Mouse (Mus musculus) CD4-positive helper T cell, adult 2 months (primary cell): ENCODE results near the gene Usp17lc.
"Not testable (repeated sequence)": the region's sequence is repeated elsewhere in the genome, so short reads cannot be mapped to it uniquely, and the experiment has no call there.

Experiments used
- DNase-seq: peaks from one replicate; pipeline ENCODE4 v3.0.0-alpha.2; 2012; ENCODE audit warnings: low read depth, missing footprints, low spot score

Usp17lc gene

DNA sequence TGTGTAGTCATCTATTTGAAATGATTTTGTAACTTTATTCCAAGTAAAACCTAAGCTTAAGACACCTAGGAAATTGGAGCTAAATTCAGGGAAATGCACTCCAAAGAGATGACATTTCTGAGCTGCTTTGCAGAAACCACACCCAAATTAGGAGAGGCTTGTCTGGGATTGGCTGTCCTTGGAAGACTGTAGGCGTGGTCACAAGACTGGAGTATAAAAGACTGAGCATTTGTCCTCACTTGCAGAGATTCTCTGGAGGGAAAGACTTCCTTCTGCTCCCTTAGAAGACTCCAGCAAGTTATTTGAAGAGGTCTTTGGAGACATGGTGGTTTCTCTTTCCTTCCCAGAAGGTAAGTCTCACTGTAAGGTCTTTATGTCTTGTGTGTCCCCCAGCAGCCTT, at the start of gene Usp17lc:
TSS of gene Usp17lc (plus strand) at position 301 of the 400 bp plus-strand sequence.
- not testable (repeated sequence) for DNase-seq

DNA sequence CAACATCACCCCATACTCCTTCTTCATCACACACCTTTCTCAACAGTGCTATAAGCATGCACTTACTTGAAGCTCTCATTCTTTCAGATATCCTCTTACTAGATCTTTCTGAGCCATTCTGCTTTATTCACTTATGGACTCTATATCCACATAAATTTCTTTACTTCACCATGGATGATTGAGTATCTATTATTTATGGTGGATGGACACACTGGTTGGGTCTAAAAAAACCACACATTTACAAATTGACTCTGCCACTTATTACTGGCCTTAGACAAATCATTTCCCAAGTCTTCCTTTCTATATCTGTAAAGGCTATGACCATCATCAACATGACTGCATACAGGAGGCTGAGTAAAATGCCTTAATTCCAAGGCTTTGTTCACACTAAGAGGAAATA, 28.8 kb upstream of the Usp17lc start, which contains the start of gene Olfr603:
TSS of gene Olfr603 (minus strand) at position 101 of the 400 bp plus-strand sequence.
- DNase-seq: no peak

DNA sequence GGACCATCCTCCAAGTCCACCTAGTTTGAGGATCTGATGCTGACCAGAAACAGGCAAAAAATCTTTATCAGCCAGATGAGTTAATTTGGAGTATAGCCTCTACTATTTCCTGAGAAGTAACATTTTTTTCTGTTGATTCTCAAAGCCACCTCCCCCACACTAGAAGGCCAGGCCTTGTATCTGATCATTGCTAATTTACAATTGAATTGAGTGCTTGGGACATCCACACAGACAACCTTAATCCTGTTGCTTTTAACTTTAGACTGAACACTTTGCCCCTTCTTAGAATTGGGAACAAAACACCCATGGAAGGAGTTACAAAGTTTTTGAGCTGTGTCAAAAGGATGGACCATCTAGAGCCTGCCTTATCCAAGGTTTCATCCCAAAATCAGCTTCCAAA, 17.1 kb upstream of the Usp17lc start:
- no peak for DNase-seq

DNA sequence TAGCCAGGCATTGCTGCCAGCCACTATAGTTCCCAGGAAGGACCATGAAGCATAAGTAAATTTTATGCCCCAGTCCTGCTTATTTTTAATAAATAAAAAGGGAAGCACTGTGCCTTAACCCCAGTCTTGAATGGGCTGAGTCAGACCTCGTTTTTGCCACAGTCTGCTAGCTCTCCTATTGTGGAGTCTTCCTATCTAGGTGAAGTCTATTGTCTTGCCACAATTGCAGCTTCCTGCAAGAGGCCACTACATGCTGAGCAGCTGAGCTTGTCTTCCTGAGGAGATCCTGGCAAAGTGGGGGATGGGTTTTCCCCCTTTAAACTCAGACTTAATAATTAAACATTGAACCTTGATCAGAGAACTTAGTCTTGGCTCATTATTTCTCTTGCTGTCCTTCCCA, 15.9 kb upstream of the Usp17lc start:
- DNase-seq: no peak

DNA sequence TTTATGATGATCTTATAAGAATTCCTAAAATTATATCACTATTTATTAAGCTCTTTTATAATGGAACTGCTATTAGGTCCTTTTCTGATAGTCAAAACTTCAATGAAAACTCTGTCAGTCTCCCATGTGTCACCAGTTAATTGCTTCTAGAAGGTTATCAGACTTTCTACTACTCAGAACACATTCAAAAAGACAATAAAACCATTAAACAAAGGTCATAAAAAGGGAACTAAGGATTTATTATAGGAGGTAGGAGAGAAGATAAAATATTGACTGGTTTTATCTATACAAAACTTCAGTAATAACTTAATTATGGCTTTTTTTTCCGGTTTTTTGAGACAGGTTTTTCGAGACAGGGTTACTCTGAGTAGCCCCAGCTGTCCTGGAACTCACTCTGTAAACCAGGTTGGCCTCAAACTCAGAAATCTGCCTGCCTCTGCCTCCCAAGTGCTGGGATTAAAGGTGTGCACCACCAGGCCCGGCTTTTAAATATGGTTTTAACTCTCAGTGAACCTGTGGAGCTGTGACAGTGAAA, 8.3 kb upstream of the Usp17lc start:
- not testable (repeated sequence) for DNase-seq

DNA sequence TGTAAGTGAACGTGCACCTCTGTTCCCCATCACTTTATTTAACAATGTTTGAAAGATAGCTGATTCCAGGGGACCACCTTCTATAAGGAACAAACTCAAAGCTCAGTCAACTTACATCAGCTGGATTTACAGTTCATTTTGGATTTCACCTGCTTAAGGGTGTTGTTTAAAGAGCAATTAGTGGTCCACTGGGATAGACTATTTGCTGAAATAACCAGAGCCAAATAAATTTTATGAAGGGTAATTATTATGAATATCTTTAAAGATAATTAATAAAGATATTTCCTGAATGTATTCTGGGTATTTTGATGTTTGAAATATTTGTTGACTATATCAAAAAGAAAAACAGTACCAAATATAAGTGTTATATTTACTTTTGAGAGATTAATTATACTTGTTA, 30.5 kb downstream of the Usp17lc start, which contains the start of gene Olfr605:
TSS of gene Olfr605 (minus strand) at position 101 of the 400 bp plus-strand sequence.
- no peak for DNase-seq

DNA sequence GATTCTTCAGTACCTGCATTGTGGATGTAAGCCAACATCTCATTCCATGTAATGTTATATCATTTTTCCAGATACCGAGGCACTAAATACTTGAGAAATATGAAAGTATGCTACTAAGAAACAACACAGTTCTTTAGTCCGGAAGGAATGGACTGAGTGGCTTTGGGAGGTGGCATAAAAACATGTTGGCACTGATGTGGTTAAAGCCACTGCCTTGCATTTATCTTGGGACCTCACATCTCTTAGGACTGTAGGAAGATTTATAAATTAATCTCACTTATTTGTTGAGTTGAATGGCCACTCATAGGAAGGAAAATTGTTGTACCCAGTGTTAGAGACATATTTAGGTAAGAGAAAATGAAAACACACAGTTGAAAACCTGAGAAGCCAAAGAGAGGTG, 33.9 kb downstream of the Usp17lc start, which contains the start of gene Olfr606:
TSS of gene Olfr606 (plus strand) at position 301 of the 400 bp plus-strand sequence.
- DNase-seq: no peak

DNA sequence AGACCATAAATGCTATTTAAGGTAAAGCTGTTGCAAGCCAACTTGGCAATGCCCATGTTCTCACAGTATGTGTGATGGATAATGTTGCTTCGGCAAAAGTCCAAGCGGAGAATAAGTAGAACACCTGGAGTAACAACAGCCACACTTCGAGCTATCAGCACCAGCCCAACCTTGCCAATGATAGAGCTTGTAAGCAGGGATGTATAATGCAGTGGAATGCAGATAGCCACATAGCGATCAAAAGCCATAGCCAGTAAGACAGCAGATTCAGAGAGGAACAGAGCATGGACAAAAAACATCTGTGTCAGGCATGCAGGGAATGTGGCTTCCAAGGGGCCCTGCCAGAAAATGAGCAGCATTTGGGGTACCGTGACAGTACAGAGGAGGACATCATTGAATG, 45.7 kb downstream of the Usp17lc start:
- no peak for DNase-seq
